Mouse (Mus musculus) forelimb bud, embryonic 11.5 days (tissue): ENCODE measurements around the gene Tpcn2.

Experiments used
- DNase-seq: peaks from one replicate; pipeline ENCODE4 v3.0.0-alpha.2; 2012; ENCODE audit warnings: low read depth, low spot score

Gene Tpcn2

GRCm38 (mm10) chr7:145242851-145243712 lies 40.7 kb downstream of the Tpcn2 start:
- DNase-seq: peak; percentile 76

GRCm38 (mm10) chr7:145242028-145242427 lies 41.8 kb downstream of the Tpcn2 start:
- DNase-seq: no peak

GRCm38 (mm10) chr7:145240929-145241328 lies 42.9 kb downstream of the Tpcn2 start:
- no peak for DNase-seq

- DNase-seq: no peak
These were observed 43.9 kb downstream of the Tpcn2 start for GRCm38 (mm10) chr7:145239736-145240505.

GRCm38 (mm10) chr7:145239145-145239544 lies 44.7 kb downstream of the Tpcn2 start:
- DNase-seq: no peak

- no peak for DNase-seq
These were observed 48.7 kb downstream of the Tpcn2 start for GRCm38 (mm10) chr7:145234841-145235790.

GRCm38 (mm10) chr7:145231659-145232058 lies 52.2 kb downstream of the Tpcn2 start:
- no peak for DNase-seq

GRCm38 (mm10) chr7:145226641-145227040 lies 57.2 kb downstream of the Tpcn2 start:
- no peak for DNase-seq

- no peak for DNase-seq
These were observed 58.2 kb downstream of the Tpcn2 start for GRCm38 (mm10) chr7:145225626-145226025.

- DNase-seq: no peak
These were observed 61.7 kb downstream of the Tpcn2 start for GRCm38 (mm10) chr7:145221841-145222689.

GRCm38 (mm10) chr7:145221346-145221745 lies 62.5 kb downstream of the Tpcn2 start:
- no peak for DNase-seq

- no peak for DNase-seq
These were observed 64.4 kb downstream of the Tpcn2 start for GRCm38 (mm10) chr7:145219420-145219831.

- no peak for DNase-seq
These were observed 67.2 kb downstream of the Tpcn2 start for GRCm38 (mm10) chr7:145216591-145216990.

- DNase-seq: no peak
These were observed 68.3 kb downstream of the Tpcn2 start for GRCm38 (mm10) chr7:145215476-145215875.

- DNase-seq: peak; percentile 38
These were observed 71.8 kb downstream of the Tpcn2 start for GRCm38 (mm10) chr7:145211680-145212659.

GRCm38 (mm10) chr7:145210477-145211070 lies 73.2 kb downstream of the Tpcn2 start:
- DNase-seq: no peak

GRCm38 (mm10) chr7:145208006-145208405 lies 75.8 kb downstream of the Tpcn2 start, which contains the start of gene 1810010D01Rik:
Gene 1810010D01Rik (minus strand): TSS chr7:145208119.
- no peak for DNase-seq

GRCm38 (mm10) chr7:145206801-145207200 lies 77.0 kb downstream of the Tpcn2 start:
- DNase-seq: no peak
